Mouse (Mus musculus) adrenal gland, adult 8-10 months (tissue): ENCODE measurements around the gene Ppm1h. TPM values are rescaled to one million over a fixed set of nuclear protein-coding genes. Genes with fewer than 3 reads are reported as not detected.

ENCODE experiments used
- DNase-seq: peaks from one replicate; pipeline ENCODE4 v3.0.0; 2022
- total RNA-seq, 4 experiments: library from RNA; stranded (reverse); gene quantifications; 2 replicates each; pipeline ENCODE4 v1.2.4; 2022

Gene Ppm1h
- total RNA-seq, 4 experiments from 2014 or later: 20.7 to 25.8 (median 24.2) TPM

DNA sequence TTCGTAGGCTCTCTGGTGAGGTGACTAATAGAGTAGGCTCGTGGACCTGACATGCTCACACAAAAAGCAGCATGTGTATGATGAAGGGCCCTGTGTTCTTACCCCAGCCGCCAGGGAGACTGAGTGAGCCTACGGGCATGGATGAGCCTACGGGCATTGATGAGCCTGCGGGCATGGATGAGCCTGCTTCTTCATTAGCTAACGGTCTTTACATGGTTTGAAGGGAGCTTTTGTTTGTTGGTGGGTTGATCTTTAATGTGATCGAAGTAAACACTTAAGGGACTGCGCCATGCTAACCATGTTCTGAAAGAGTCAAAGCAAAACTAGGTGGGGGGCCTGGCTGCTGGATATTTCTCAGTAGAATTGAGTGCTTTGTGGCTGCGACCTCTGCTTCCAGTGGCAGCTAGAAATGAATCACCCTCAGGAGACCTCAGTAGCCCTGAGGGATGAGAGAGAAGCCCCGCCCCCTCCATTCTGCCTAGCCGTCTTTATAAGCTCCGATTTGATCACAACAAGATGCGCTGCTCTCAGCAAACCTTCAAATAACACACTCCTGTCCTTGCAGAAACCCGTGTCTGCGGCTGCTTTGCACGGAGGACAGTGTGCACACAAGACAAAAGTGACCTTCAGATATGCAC is 183.9 kb downstream of the Ppm1h start:
- DNase-seq: no peak

DNA sequence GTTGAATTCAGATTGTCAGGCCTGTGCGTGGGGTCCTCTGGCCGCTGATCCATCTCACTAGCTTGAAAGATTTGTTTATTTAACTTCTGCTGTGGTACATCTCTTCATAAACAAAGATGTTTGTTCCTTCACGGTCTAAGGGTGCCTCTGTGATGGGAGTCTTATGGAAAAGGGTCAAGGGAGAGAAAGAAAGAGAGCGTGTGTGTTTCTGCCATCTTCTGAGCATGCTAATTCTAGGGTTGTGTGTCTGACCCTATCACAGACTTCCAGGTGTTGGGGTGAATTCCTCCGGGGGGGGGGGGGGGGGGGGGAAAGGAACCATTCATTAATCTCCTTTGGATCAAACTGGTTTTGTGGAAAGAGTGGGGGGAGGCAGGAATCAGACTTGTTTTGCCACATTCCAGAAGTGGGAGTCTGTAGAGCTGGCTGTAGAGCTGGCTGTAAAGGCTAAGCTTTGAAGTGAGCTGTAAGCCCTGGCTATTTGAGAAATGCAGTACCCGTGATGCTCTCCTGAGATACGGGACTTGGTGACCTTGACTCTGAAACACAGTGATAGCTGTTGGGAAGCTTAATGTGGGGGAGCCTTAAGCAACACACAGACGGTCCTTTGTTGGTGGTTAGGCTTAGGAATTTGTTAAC is 191.4 kb downstream of the Ppm1h start:
- DNase-seq: no peak

DNA sequence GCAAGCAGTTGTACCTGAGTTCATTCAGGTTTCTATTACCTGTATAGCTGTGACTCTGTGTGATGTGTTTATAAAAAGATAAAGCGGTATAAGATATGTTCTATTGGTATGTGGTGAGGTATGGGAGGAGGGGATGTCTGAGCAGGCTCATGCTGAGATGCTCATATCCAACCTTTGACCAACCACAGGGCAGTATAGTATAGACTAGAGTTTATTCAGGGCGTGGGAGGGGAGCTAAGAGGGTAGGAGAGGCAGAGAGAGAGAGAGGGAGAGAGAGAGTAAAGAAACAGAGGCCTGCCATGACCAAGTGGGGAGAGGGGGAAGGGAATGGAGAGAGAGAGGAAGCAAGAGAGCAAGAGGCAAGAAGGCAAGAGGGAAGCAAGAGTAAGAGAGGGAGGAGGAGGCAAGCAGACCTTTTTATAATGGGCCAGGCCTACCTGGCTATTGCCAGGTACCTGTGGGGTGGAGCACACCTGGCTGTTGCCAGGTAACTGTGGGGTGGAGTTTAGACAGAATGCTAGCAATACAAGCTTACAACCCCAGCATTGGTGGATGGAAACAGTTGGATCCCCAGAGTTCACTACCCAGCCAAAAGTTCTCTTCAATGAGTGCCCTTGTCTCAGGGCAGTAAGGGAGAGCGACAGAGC is 192.4 kb downstream of the Ppm1h start:
- no peak for DNase-seq

DNA sequence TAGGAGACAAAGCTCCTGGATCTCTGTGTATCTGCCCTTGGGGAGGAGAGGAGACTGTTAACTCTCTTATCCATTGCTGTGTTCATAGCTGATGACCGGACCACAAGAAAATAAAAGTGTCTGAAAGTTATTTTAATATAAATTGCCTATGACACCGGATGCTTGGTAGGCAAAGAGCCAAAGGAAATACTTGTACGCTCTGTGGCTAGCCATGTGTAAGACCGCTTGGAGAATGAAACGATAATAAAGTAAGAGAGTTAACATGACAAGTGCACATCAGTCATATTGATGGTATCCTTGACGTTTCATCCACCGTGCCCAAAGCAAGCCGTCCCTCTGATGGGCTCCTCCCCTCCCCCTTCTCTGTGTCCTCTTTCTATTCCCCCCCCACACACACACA is 194.2 kb downstream of the Ppm1h start:
- no peak for DNase-seq

DNA sequence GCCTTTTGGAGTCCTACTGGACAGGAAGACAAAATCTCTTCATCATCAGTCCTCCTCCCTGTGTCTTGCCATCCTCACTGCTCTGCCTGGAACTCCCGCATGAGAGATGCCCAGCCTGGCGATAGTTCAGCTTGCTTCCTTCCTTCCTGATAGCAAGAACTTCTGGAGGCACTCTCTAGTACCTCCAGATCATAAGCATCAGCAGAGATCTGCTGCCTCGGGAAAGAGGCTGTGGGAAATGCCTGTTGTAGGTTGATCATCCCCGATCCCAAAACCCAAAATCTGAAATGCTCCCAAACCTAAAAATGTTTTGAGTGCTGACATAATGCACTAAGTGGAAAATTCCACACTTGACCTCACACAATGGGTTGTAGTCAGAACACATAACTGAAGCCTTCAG is 198.4 kb downstream of the Ppm1h start:
- no peak for DNase-seq

DNA sequence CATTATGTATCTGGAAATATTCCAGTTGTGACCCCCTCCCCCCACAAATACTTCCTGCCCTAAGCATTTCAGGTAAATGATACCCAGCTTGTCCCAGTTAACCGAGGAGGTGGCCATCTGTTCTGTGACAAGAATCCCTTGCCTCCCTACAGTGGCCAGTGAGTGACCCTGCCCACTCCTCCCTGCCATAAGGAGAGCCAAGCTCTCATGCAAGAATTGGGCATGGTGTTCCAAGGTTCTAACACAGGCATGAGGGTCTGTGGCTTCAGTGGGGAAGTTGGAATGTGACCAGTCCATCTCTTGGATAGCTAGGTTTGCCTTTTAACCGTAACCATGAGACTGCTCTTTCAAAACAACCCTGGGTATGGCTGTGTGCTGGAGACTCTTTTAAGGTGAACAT is 198.9 kb downstream of the Ppm1h start:
- DNase-seq: no peak

DNA sequence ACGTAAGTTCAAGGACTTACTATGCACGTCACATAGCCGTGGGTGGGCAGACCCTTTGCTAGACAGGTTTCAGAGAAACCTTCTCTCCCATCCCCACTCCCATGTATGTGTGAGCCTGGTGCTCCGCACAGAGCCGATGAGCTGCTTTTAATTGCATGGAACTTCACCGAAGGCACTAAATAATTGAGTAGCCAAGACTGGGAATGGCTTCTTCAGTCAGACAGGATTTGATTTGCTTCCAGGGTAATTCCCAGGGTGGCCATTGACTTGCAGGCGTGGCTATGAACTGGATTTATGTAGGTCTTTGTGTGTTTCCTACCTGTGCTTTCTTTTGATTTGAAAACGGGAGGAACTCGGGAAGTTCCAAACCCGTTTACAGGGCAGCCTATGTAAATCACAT is 202.9 kb downstream of the Ppm1h start:
- DNase-seq: no peak

DNA sequence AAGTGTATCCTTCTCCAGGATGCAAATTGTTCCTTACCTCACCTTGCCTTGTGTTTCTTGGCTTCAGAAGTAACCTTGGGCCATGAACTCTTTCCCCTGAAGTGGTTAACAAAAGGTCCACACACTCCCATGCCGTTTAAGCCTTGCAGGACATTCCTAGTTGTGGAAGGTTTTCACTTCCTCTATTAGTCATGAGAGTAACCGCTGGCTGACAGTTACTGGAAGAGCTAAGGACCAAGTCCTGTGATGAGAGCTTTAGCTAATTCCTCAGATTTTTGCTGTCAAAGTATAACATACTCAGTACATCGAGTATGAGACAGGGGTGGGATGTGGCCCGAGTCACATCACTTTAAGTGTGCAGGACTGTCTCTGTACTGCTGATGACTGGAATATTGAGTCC is 204.1 kb downstream of the Ppm1h start:
- no peak for DNase-seq

DNA sequence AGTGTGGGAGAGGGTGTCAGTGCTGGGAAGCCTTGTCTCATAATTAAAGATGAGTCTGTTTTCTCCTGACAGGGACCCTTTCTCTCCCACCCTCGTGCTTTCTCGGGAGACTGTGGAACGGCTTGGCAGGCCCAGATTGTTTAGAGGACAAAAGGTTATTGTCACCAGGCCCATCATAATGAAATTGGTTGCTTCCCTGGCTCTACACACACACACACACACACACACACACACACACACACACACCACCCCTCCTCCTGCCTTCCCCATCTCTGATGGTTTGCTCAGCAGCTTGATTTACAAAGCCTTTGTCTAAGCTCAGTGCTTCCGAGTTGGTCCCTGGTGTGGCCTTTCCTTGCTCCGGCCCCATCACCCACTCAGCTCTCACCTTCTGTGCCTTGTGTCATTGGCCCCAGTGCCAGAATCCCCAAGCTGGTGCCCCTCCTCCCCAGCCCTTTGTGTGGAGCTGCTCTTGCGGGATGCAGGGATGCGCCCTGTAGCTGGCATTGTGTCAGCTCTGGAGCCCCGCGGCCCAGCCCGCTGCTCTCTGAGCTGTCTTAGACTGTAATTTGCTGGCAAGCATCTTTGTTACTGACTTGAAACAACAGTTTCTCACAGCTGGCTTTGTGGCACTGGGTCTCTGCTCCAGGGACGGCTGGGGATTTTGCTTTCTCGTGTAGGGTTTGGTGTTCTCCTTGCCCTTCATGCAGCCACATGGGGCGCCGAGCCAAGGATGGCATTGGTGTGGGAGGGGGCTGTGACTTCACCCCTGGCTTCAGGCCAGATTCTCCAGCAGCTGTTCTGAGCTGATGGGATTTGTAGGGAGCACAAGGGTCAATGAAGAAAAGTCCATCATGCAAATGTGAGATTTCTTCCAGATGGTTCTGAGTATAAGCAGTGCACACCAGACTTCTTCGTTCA is 205.5 kb downstream of the Ppm1h start:
- no peak for DNase-seq

DNA sequence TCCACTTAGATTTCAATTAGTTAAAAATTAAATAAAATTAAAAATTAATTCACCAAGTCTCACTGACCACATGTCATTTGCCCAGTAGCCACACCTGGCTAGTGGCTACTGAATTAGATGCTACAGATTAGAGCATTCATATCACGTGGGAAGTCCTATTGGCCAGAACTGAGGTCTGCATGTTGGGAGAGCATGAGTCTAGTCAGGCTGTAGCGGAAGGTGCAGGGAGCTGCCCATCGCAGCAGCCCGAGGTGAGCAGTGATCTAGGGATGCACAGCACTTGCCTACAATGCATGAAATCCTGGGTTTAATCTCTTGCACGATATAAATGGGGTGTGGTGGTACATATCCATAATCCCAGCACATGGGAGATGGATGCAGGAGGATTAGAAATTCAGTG is 206.7 kb downstream of the Ppm1h start:
- no peak for DNase-seq

DNA sequence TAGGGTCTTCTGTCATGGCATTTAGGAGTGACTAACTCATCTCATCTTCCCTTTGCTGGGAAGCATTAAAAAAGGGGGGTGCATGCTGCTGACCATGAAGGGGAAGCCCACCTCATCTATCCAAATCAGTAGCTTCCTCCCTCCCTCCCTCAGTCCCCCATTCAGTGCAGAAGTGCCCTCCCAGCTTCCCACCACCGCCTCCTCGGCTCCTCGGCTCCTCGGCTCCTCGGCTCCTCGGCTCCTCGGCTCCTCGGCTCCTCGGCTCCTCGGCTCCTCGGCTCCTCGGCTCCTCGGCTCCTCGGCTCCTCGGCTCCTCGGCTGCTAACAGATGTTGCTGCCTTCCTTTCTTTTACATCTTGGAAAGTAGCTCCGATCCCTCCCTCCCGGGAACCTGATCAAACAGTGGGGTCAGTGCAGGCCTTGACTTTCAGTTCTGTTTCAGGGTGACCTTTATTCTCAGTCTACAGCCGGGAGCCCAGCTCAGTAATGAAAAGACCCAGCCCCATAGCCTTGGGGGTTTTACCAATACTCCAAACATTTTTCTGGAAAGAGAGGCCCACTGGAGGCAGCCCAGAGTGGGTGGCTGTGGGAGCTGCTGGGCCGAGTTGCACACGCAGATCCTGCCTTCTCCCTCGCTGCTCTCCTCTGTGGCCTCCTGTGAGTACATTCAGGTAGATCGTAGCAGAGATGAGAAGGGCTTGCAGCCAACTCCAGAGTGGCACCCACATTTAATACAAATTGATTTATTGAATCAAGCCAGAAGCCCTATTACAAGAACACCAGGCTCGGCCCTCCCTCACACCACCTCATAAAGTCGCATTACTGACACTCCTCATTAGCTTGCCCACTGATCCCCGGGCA is 207.7 kb downstream of the Ppm1h start:
- peak; percentile 58 for DNase-seq

DNA sequence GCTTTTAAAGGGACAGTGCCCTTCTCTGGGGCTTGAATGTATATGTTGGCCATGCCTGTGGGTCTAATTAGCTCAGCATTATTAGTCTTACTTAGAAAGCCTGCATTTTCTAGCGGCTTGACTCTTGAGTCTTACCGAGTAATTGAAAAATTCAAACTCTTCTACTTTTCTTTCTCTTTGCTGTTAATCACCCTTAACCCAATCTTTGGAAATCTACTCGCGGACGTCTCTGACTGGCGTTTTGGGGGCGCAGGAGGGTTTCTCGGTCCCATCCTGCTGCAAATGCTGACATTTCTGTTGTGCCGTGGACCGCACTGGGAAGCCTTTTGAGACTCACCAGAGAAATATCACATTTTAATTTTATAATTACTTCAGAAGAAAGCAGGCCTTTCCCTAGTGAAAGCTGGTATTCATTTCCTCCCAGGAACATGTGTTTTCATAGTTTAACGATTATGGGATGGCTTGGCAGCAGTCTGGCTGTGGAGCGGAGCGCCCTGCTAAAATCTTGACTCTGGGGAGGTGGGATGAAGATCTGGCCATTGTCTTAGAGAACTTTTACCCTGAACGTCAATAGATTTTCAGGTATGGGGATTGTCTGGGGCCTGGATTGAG is 208.5 kb downstream of the Ppm1h start:
- no peak for DNase-seq

DNA sequence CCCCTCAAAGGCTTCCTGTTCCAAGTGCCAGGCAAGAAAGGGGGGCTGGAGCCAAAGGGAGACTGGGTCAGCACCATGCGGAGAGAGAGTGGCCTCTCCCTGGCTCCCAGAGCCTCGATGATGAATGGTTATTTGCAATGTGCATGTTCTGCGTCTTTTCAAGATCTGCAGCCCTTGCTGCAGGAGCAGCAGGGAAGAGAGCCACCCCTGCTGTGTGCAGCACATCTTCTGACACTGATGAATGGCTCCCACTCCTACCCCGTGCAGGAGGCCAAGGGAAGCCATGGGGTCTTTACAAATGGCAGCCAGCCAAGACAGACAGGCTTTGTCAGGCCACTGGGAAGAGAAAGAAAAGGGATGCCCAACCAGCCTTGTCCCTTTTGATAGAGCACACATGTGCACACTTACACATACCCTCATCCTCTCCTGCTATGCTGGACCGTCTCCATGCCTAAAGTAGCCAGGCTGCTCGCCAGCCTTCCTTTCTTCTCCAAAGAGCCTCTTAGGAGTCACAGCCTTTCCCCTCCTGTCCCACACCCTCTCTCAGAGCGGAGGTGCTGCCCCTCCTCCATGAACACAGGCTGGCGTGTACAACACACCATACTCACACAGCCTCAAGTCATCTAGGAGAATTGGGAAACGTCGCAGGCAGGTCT is 209.1 kb downstream of the Ppm1h start:
- no peak for DNase-seq

DNA sequence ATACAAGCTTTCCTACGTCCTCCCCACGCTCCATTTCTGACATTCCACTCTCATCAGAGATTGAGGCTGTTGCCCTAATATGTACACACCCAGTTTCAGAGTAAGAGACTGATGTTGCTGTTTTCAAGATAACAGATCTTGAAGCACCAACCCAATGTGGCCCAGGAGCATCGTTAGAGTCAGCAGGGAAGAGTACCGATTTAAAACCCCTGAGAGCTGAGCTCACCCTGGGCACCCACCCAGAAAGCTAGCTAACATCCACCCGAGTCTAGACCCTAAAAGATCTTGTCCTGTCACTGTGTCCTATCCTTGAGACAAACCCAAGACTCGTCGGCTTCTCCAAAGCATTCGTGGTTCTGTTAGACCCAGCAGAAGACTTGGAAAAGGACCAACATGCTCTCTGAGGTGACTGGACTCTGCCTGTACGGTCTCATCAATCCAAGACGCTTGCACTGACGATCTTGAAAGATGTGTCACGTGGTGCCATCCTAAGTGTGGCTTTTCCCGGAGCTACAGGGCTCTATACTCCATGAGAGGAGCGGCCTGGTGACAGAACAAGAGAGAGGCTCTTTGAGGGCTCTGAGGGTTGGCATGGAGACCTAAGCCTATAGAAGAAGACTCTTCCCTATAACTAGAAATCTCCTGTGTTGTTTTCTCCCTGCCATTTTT is 212.3 kb downstream of the Ppm1h start:
- no peak for DNase-seq

DNA sequence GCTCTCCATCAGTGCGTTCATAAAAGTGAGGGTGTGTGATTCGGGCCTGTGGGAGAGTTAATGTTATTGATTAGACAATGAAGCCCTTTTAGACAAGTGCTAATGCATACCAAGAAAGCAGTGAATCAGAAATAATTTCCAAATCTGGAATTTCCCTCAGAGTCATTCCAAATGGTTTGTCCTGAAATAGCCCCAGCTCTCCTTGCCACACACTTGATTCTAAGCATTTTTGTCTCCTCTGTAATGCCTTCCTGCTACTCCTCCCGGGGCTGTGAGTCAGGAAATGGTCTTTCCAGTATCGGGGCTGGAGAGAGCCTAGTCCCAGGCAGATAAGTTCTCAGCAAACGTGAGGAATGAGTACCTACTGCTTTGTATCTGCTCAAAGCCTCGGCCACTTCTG is 212.9 kb downstream of the Ppm1h start:
- DNase-seq: no peak

DNA sequence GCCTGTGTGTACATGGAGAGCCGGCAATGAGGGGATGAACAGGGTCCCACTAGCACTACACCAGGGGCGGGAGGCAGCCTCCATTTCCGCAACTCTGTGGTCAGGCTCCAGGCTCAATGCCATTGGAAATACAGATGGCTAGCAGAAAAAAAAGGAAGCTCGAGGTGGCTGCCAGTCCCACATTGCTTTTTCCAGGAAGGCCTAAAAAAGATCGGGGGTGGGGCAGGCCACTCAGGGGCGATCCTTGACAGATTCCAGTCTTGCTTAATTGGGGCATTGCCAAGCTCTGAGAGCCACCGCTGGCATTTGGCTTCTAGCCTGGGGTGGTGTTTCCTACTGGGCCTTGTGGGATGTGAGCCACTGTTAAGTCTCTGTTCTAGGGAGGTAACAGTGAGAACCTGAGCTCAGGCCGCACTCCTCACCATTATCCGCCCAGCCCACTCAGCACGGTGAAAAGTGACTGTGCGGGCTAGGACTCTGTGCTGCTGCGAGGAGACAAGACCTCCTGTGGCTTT is 216.1 kb downstream of the Ppm1h start:
- DNase-seq: peak; percentile 87

DNA sequence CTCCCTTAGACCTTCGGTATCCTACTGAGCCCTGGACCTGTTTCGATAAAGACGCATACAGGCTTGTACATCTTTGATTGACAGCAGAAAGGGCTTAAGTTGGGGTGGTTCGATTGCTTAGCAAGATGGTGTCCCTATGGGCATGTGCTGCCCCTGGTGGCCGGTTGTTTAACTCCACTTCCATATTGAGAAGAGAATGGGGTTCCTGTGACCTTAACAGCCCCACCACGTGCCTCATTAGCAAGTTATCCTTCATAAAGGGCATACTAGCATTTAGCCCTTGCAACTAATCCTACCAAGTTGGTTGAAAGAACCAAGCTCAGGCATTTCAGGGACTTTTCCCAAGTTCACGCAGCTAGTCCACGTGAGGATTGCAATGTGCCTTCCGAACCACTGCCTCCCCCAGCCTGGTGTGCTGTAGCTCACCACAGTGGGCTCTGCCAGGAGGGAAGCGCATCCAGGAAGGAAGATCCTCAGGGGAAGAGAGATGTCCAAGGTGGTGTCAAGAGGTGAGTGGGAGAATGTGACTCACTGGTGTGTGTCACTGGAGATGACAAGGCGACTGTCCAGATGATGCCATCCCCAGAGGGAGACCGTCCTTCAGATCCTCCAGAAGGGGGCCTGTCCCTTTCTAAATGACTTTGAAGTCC is 216.7 kb downstream of the Ppm1h start:
- peak; percentile 77 for DNase-seq

DNA sequence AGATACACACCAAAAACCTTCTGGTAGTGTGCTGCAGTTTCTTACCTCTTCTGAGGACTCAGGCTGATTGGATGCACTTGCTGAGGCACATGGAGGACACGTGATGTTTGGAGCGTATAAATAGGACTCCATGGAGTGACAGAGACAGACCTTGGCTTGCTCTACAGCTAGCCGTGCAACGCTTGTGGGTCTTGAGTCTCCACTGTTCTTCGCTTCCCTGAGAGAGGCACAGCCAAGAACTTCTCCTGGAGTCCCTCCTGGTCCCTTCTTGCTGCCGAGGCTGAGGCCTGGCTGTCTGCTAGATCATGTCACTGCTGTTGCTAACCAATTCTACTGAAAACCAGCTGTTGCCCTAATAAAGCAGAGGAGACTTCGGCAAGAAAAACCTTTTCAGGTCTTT is 221.4 kb downstream of the Ppm1h start:
- no peak for DNase-seq

DNA sequence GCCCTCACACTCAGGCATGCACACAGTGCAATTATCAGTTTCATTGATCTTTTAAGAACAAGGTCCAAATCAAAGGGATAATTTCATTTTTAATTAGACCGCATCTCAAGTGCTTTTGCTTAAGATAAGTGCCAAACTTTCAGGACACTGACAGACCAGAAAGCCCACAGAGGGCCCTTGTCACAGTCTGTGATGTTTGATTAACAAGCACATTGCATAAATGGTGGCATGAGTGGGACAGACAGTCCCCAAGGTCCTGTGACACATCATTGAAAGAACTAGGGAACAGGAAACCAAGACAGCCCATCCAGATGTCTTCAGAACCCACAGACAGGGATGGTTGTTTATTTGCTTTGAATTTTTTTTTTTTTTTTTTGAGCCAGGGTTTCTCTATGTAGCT is 221.9 kb downstream of the Ppm1h start:
- DNase-seq: no peak

DNA sequence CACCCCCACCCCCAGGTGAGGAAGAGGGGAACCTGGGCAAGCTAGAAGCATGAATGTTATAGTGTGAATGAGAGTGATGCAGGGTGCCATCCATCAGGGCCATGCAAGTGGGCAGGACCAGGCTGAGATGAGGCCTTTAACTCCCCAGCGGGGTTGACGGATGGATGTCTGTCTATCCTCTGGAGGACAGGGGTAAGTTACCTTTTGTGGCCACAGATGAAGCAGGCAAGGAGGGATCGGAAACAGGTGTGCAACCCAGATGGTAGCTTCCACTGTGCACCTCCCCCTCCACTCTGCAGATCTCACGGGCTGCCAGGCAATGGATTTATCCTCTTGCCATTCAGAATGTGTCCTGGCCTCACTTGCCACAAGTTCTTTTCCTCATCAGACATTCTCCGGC is 222.8 kb downstream of the Ppm1h start:
- no peak for DNase-seq
